Mouse (Mus musculus) midbrain, embryonic 12.5 days (tissue): ENCODE data around the gene Gm48551. TPM values are rescaled to one million over a fixed set of nuclear protein-coding genes. Genes with fewer than 3 reads are reported as not detected.

ENCODE experiments used
- ATAC-seq: fragments of 200-750 bp; cut with Nextera tagmentation; 2 replicates; pipeline ENCODE4 v1.8.0; 2017; ENCODE audit warnings: low read depth, moderate TSS enrichment, moderate library complexity; ENCODE audit not compliant: low FRiP score
- H3K27ac ChIP-seq: fragments of 300-500 bp; sonication (generic); replicated peaks from 2 replicates; pipeline ENCODE4 v1.5.1; 2016; ENCODE audit warnings: mild to moderate bottlenecking
- H3K27me3 ChIP-seq: fragments of 300-500 bp; sonication (generic); 2 replicates; pipeline ENCODE4 v1.6.1; 2016; ENCODE audit warnings: mild to moderate bottlenecking
- H3K36me3 ChIP-seq: fragments of 300-500 bp; sonication (generic); 2 replicates; pipeline ENCODE4 v1.6.1; 2016
- H3K4me1 ChIP-seq: fragments of 300-500 bp; sonication (generic); 2 replicates; pipeline ENCODE4 v1.6.1; 2016
- H3K4me2 ChIP-seq: fragments of 300-500 bp; sonication (generic); replicated peaks from 2 replicates; pipeline ENCODE4 v1.6.1; 2016; ENCODE audit warnings: mild to moderate bottlenecking, moderate library complexity
- H3K4me3 ChIP-seq: fragments of 300-500 bp; sonication (generic); 2 replicates; pipeline ENCODE4 v1.5.1; 2016; ENCODE audit warnings: mild to moderate bottlenecking
- H3K9ac ChIP-seq: fragments of 300-500 bp; sonication (generic); replicated peaks from 2 replicates; pipeline ENCODE4 v1.6.1; 2016; ENCODE audit warnings: mild to moderate bottlenecking, moderate library complexity
- H3K9me3 ChIP-seq: fragments of 300-500 bp; sonication (generic); 2 replicates; pipeline ENCODE4 v1.6.1; 2016; ENCODE audit warnings: mild to moderate bottlenecking
- WGBS: fragments of 180-500 bp; shearing (Covaris S2); methylation state at CpG from one replicate; pipeline ENCODE4 v1.1.7; 2016; 5-methylcytosine and 5-hydroxymethylcytosine counted together
- polyA plus RNA-seq: library from polyadenylated mRNA; unstranded; fragments of >200 nt; fragmentation: Nextera tagmentation; extraction: Ambion mirVana; gene quantifications from 2 replicates; pipeline ENCODE4 v1.2.1, GENCODE M21; 2016

Gene Gm48551
- polyA plus RNA-seq, 1 experiment from 2014 or later = 4.2 TPM

- peak overlapping the region; percentile 74 for H3K4me3 ChIP-seq
- H3K4me1 ChIP-seq = peaks cover 48% of the 10 kb centered on the region
- peak overlapping the region; percentile 94 for H3K4me2 ChIP-seq
- H3K27me3 ChIP-seq = peaks cover 79% of the 10 kb centered on the region
- H3K27ac ChIP-seq = peak overlapping the region; percentile 84
- under 1% methylated on average over 65 of the region's 89 CpGs for WGBS
- ATAC-seq = peak; percentile 5
- no peaks in the 10 kb centered on the region for H3K36me3 ChIP-seq
- no peaks in the 10 kb centered on the region for H3K9me3 ChIP-seq
- H3K9ac ChIP-seq = peak overlapping the region; percentile 84
These were observed 46.0 kb downstream of the Gm48551 start for GRCm38 (mm10) chr10:81430141-81430830.

- peaks cover 44% of the 10 kb centered on the region for H3K4me1 ChIP-seq
- H3K9me3 ChIP-seq = no peaks in the 10 kb centered on the region
- peak; percentile 16; the same call in 1 of the 2 replicates for ATAC-seq
- peak overlapping the region; percentile 74 for H3K4me3 ChIP-seq
- H3K27me3 ChIP-seq = peaks cover 75% of the 10 kb centered on the region
- 1% methylated on average over 59 of the region's 70 CpGs for WGBS
- H3K27ac ChIP-seq = peak overlapping the region; percentile 84
- peak overlapping the region; percentile 94 for H3K4me2 ChIP-seq
- H3K9ac ChIP-seq = peak overlapping the region; percentile 84
- no peaks in the 10 kb centered on the region for H3K36me3 ChIP-seq
These were observed 46.7 kb downstream of the Gm48551 start for GRCm38 (mm10) chr10:81430831-81431525.

GRCm38 (mm10) chr10:81431526-81432168 lies 47.4 kb downstream of the Gm48551 start:
- Histone ChIP-seq H3K27ac (peak overlapping the region; percentile 84; the same call in 1 of the 2 replicates), H3K9ac (no peak overlapping the region), H3K36me3 (no peaks in the 10 kb centered on the region), H3K4me3 (peak overlapping the region; percentile 74), H3K4me1 (peaks cover 37% of the 10 kb centered on the region), H3K9me3 (no peaks in the 10 kb centered on the region), H3K4me2 (peak overlapping the region; percentile 94), H3K27me3 (peaks cover 68% of the 10 kb centered on the region)
- ATAC-seq = peak; percentile 1; the same call in 1 of the 2 replicates
- 12% methylated on average over 15 of the region's 15 CpGs for WGBS

GRCm38 (mm10) chr10:81432169-81432867 lies 48.1 kb downstream of the Gm48551 start:
- Histone ChIP-seq H3K4me2 (peak overlapping the region; percentile 17; the same call in 1 of the 2 replicates), H3K27me3 (peaks cover 62% of the 10 kb centered on the region), H3K36me3 (no peaks in the 10 kb centered on the region), H3K9me3 (no peaks in the 10 kb centered on the region), H3K27ac (no peak overlapping the region), H3K4me1 (peaks cover 31% of the 10 kb centered on the region), H3K4me3 (no peak overlapping the region), H3K9ac (no peak overlapping the region)
- ATAC-seq = peak; percentile 12
- 65% methylated on average over 21 of the region's 21 CpGs for WGBS

GRCm38 (mm10) chr10:81432868-81433262 lies 48.6 kb downstream of the Gm48551 start:
- Histone ChIP-seq H3K27me3 (peaks cover 56% of the 10 kb centered on the region), H3K4me2 (peak overlapping the region; percentile 45), H3K27ac (no peak overlapping the region), H3K36me3 (no peaks in the 10 kb centered on the region), H3K9me3 (no peaks in the 10 kb centered on the region), H3K9ac (no peak overlapping the region), H3K4me1 (peaks cover 29% of the 10 kb centered on the region), H3K4me3 (peak overlapping the region; percentile 14; the same call in 1 of the 2 replicates)
- 4% methylated on average over 17 of the region's 17 CpGs for WGBS
- ATAC-seq = peak; percentile 84

GRCm38 (mm10) chr10:81433541-81434289 lies 49.4 kb downstream of the Gm48551 start:
- 81% methylated on average over 26 of the region's 26 CpGs for WGBS
- peaks cover 48% of the 10 kb centered on the region for H3K27me3 ChIP-seq
- H3K4me3 ChIP-seq = no peak overlapping the region
- H3K27ac ChIP-seq = no peak overlapping the region
- H3K9ac ChIP-seq = no peak overlapping the region
- H3K4me2 ChIP-seq = no peak overlapping the region
- H3K9me3 ChIP-seq = no peaks in the 10 kb centered on the region
- no peaks in the 10 kb centered on the region for H3K36me3 ChIP-seq
- peaks cover 29% of the 10 kb centered on the region for H3K4me1 ChIP-seq
- no peak for ATAC-seq

GRCm38 (mm10) chr10:81434361-81435263 lies 50.3 kb downstream of the Gm48551 start:
- Histone ChIP-seq H3K4me3 (no peak overlapping the region), H3K9ac (no peak overlapping the region; the same call in 1 of the 2 replicates), H3K27me3 (peaks cover 39% of the 10 kb centered on the region), H3K4me2 (no peak overlapping the region), H3K4me1 (peaks cover 25% of the 10 kb centered on the region), H3K9me3 (no peaks in the 10 kb centered on the region), H3K27ac (no peak overlapping the region), H3K36me3 (no peaks in the 10 kb centered on the region)
- WGBS = 62% methylated on average over 15 of the region's 15 CpGs
- no peak for ATAC-seq

- 81% methylated on average over 3 of the region's 3 CpGs for WGBS
- Histone ChIP-seq H3K27ac (no peak overlapping the region), H3K9ac (no peak overlapping the region; the same call in 1 of the 2 replicates), H3K9me3 (no peaks in the 10 kb centered on the region), H3K4me3 (no peak overlapping the region), H3K4me1 (peaks cover 23% of the 10 kb centered on the region), H3K27me3 (peaks cover 37% of the 10 kb centered on the region), H3K4me2 (no peak overlapping the region), H3K36me3 (no peaks in the 10 kb centered on the region)
- no peak for ATAC-seq
These were observed 51.2 kb downstream of the Gm48551 start for GRCm38 (mm10) chr10:81435436-81435835.

- H3K27ac ChIP-seq = no peak overlapping the region
- H3K9me3 ChIP-seq = no peaks in the 10 kb centered on the region
- 0 out of 2 replicates have a peak, but pooled peaks cover 5% of the 10 kb centered on the region for H3K27me3 ChIP-seq
- H3K4me3 ChIP-seq = no peak overlapping the region
- H3K4me1 ChIP-seq = no peaks in the 10 kb centered on the region
- no peak overlapping the region for H3K9ac ChIP-seq
- no peak overlapping the region for H3K4me2 ChIP-seq
- ATAC-seq = no peak
- no peaks in the 10 kb centered on the region for H3K36me3 ChIP-seq
These were observed 56.8 kb downstream of the Gm48551 start for GRCm38 (mm10) chr10:81441019-81441418.
